Mouse (Mus musculus) induced T-regulatory cell, adult 2 months (primary cell): ENCODE results near the gene AU022751.
"Not testable (repeated sequence)": the region's sequence is repeated elsewhere in the genome, so short reads cannot be mapped to it uniquely, and the experiment has no call there.

ENCODE experiments used
- DNase-seq: peaks from one replicate; pipeline ENCODE4 v3.0.0-alpha.2; 2012; ENCODE audit warnings: low read depth

The AU022751 gene

DNA sequence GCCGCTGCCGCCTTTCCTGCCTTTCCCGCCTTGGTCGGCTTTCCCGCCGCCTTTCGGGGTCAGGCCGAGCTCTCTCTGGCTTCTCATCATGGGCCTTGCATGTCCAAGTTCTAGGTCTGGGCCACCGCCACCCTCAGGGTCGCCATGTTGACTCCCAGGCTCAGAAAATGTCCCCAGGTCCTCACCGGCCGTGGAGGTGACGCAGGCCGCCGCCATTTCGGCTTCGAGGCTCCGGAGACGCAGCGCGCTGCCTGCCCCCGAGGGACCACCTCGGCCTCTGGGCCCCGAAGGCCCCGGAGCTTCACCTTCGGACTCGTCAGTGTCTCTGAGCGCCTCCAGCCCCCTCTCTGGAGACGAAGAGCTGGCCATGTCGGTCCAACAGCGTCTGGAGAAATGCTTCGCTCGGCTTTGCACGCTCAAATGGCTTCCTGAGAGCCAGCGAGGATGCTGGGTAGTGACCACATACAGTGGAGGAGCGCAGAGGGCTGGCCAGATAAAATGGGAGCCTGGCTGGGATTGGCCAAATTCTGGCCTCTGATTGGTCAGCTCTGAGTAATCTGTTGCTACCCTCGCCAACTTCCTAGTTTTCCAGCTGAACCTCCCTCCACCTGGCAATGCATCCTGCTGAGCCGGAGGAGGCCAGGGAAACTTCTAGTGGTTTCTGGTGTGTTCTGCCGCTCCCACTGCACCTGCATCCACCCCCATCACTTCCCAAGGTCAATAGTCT, at the start of gene AU022751:
TSS of gene AU022751 (minus strand) at position 466 of the 727 bp plus-strand sequence.
- no peak for DNase-seq

- no peak for DNase-seq
Measured at GRCm38 (mm10) chrX:6091996-6092757, 9.0 kb upstream of the AU022751 start.

DNA sequence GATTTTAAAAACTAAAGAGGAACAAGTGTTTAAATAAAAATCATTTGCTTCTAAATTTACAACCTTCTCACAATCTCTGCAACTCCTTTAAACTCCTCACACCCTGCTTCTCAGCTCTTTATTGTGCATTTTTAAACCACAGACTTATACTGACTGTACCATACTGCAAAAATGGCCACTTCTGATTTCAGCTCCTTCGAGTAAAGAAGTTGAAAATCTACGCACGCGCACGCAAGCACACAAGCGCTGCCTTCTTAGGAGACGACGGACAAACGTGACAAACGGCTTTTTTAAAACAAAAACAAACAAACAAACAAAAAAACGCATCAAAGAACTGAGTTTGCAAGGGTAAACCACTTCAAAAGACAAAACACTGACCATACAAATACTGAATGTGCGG, 8.3 kb upstream of the AU022751 start:
- DNase-seq, result no peak

DNA sequence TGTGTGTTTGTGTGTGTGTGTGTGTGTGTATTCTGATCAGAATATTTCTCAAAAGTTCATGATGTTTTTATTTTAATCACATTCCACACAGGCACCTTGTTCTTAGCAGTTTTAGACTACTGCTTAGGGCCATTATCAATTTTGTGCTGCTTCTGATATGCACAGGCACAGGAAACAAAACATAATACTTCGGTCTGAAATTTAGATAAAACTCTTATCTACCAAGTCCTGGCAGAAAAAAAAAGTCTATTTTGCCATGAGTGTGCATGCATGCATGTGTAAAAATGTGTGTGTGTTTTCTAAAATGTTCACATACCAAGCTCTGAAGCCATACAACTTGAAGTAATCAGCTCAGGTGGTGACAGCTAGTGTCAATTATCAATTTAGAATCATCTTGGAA, 21.7 kb downstream of the AU022751 start:
- DNase-seq, result no peak

GRCm38 (mm10) chrX:6047936-6048614, 35.1 kb downstream of the AU022751 start:
- DNase-seq, result not testable (repeated sequence)

DNA sequence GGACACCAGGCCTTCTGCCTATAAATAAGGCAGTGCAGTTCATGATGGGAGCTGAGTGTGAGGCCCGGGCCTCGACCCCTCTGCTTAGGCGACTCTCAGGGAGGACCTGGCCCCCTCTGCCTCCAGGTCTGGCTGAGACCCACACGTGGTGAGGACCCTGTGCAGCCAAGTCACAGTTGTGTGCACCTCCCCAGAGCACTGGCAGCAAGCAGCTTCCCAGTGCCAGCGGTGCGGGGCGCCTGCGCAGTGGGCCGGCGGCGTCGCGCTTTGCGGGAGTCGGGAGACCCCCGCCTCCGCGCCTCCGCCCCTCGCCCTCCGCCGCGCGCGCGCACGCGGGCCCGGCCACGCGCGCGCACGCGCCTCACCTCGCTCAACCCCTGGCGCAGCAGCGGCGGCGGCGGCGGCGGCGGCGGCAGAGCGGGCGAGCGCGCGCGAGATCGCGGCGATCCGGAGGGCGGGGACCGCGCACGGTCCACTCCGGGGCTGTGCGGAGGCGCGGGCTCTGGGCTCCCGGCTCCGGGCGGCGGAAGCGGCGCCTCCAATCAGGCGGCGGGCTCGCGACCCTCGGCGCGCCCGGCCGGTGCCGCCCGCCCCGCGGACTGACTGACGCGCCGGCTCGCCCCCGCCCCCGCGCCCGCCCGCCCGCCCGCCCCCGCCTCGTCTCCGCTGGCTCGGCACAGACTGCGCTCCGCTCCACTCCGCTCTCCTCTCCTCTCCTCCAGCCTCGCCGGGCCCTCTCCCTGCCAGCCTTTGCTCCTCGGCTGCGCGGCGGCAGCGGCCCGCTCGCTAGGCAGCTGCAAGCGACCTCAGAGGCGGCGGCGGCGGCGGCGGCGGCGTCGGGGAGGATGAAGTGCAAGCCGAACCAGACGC, 35.9 kb downstream of the AU022751 start, which contains the start of gene Nudt11:
TSS of gene Nudt11 (plus strand) at position 388 of the 870 bp plus-strand sequence.
- not testable (repeated sequence) for DNase-seq
